Mouse (Mus musculus) CD4-positive, CD25-positive, alpha-beta regulatory T cell, adult 4 months (primary cell): ENCODE results near the gene Hrk. TPM values are rescaled to one million over a fixed set of nuclear protein-coding genes. Genes with fewer than 3 reads are reported as not detected.

ENCODE experiments used
- ATAC-seq: one replicate; pipeline ENCODE4 v1.8.0; 2017
- polyA plus RNA-seq, 2 experiments: library from polyadenylated mRNA; unstranded; fragments of 100-300 nt; shearing (Covaris generic); gene quantifications; one replicate each; pipeline ENCODE4 v1.2.1; 2017

Hrk gene
- polyA plus RNA-seq: not detected

GRCm38 (mm10) chr5:118164581-118164980 is at the start of gene Hrk:
Gene Hrk, plus strand, starts transcription at chr5:118164648.
- no peak for ATAC-seq

GRCm38 (mm10) chr5:118118351-118118750 is 46.1 kb upstream of the Hrk start:
- no peak for ATAC-seq

GRCm38 (mm10) chr5:118118922-118119321 is 45.5 kb upstream of the Hrk start:
- no peak for ATAC-seq

GRCm38 (mm10) chr5:118120670-118121069 is 43.8 kb upstream of the Hrk start:
- ATAC-seq: no peak

- peak; percentile 85 for ATAC-seq
Measured at GRCm38 (mm10) chr5:118121928-118122327, 42.5 kb upstream of the Hrk start.

GRCm38 (mm10) chr5:118123096-118123495 is 41.4 kb upstream of the Hrk start:
- no peak for ATAC-seq

GRCm38 (mm10) chr5:118126671-118127070 is 37.8 kb upstream of the Hrk start:
- ATAC-seq: no peak

GRCm38 (mm10) chr5:118128208-118128607 is 36.2 kb upstream of the Hrk start:
- ATAC-seq: no peak

- ATAC-seq: no peak
Measured at GRCm38 (mm10) chr5:118128651-118129050, 35.8 kb upstream of the Hrk start.

- no peak for ATAC-seq
Measured at GRCm38 (mm10) chr5:118136391-118136790, 28.1 kb upstream of the Hrk start.

GRCm38 (mm10) chr5:118139630-118140029 is 24.8 kb upstream of the Hrk start:
- no peak for ATAC-seq

- no peak for ATAC-seq
Measured at GRCm38 (mm10) chr5:118142471-118142870, 22.0 kb upstream of the Hrk start.

GRCm38 (mm10) chr5:118143211-118144026 is 21.0 kb upstream of the Hrk start:
- no peak for ATAC-seq

- ATAC-seq: no peak
Measured at GRCm38 (mm10) chr5:118144327-118144726, 20.1 kb upstream of the Hrk start.

- ATAC-seq: no peak
Measured at GRCm38 (mm10) chr5:118144770-118145169, 19.7 kb upstream of the Hrk start.

- ATAC-seq: no peak
Measured at GRCm38 (mm10) chr5:118145458-118145857, 19.0 kb upstream of the Hrk start.

GRCm38 (mm10) chr5:118145999-118146679 is 18.3 kb upstream of the Hrk start:
- no peak for ATAC-seq

- no peak for ATAC-seq
Measured at GRCm38 (mm10) chr5:118147264-118147663, 17.2 kb upstream of the Hrk start.

GRCm38 (mm10) chr5:118149711-118150110 is 14.7 kb upstream of the Hrk start:
- no peak for ATAC-seq

- ATAC-seq: peak; percentile 80
Measured at GRCm38 (mm10) chr5:118154839-118155564, 9.4 kb upstream of the Hrk start, which contains the start of gene Fbxw8. Gene Fbxw8, minus strand, starts transcription at chr5:118155464.

- no peak for ATAC-seq
Measured at GRCm38 (mm10) chr5:118155565-118155947, 8.9 kb upstream of the Hrk start.

- ATAC-seq: no peak
Measured at GRCm38 (mm10) chr5:118156976-118157375, 7.5 kb upstream of the Hrk start.

GRCm38 (mm10) chr5:118160691-118161090 is 3.8 kb upstream of the Hrk start:
- ATAC-seq: no peak
